Mouse (Mus musculus) kidney, embryonic 16.5 days (tissue): Measurements from ENCODE around the gene Hibadh. TPM values are rescaled to one million over a fixed set of nuclear protein-coding genes. Genes with fewer than 3 reads are reported as not detected.

ENCODE experiments used
- ATAC-seq: fragments of 200-750 bp; cut with Nextera tagmentation; 2 replicates; pipeline ENCODE4 v1.8.0; 2017; ENCODE audit warnings: moderate TSS enrichment; ENCODE audit not compliant: low FRiP score, low TSS enrichment
- H3K27ac ChIP-seq: fragments of 300-500 bp; sonication (generic); 2 replicates; pipeline ENCODE4 v1.5.1; 2014; ENCODE audit warnings: low read length
- H3K27me3 ChIP-seq: fragments of 300-500 bp; sonication (generic); 2 replicates; pipeline ENCODE4 v1.6.1; 2014; ENCODE audit warnings: low read length, control low read depth, mixed read lengths; ENCODE audit not compliant: insufficient read depth
- H3K36me3 ChIP-seq: fragments of 300-500 bp; sonication (generic); 2 replicates; pipeline ENCODE4 v1.6.1; 2014; ENCODE audit warnings: low read length, control low read depth, mixed read lengths; ENCODE audit not compliant: insufficient read depth
- H3K4me1 ChIP-seq: fragments of 300-500 bp; sonication (generic); 2 replicates; pipeline ENCODE4 v1.6.1; 2014; ENCODE audit warnings: low read length, control low read depth, mixed read lengths; ENCODE audit not compliant: insufficient read depth
- H3K4me2 ChIP-seq: fragments of 300-500 bp; sonication (generic); replicated peaks from 2 replicates; pipeline ENCODE4 v1.6.1; 2014; ENCODE audit warnings: low read depth, low read length
- H3K4me3 ChIP-seq: fragments of 300-500 bp; sonication (generic); 2 replicates; pipeline ENCODE4 v1.5.1; 2014; ENCODE audit warnings: mild to moderate bottlenecking, low read length
- H3K9ac ChIP-seq: fragments of 300-500 bp; sonication (generic); replicated peaks from 2 replicates; pipeline ENCODE4 v1.6.1; 2014; ENCODE audit warnings: low read length
- H3K9me3 ChIP-seq: fragments of 300-500 bp; sonication (generic); 2 replicates; pipeline ENCODE4 v1.6.1; 2016; ENCODE audit warnings: low read length, control low read depth
- WGBS: fragments of 180-500 bp; shearing (Covaris S2); extraction: QIAGEN DNeasy Blood & Tissue Kit; methylation state at CpG from one replicate; pipeline ENCODE4 v1.1.7; 2014; 5-methylcytosine and 5-hydroxymethylcytosine counted together
- polyA plus RNA-seq: library from polyadenylated mRNA; unstranded; fragments of >200 nt; fragmentation: Nextera tagmentation; extraction: Ambion mirVana; gene quantifications from 2 replicates; pipeline ENCODE4 v1.2.1, GENCODE M21; 2015

Hibadh gene
- polyA plus RNA-seq, 1 experiment from 2014 or later, result 171 TPM

DNA sequence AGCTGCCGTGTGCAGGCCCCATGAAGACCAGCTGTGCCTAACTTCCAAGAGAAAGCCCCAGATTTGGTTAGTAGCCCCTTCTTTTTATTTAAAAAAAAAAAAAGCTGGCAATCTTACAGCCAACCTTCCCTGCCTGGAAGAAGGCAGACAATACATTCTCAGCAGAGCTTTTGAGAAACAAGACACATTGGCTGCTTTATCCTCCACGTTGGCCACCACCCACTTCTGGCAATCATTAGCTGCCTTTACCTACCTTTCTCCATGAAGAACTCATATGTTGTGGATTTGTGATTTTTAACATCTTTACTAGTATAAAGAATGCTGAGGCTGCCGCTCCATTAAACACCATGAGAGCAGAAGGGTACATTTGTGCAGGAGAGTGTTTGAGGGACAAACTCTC, 131.4 kb downstream of the Hibadh start:
- Histone ChIP-seq H3K36me3 (no peaks in the 10 kb centered on the region), H3K4me1 (0 out of 2 replicates have a peak, but pooled peaks cover 5% of the 10 kb centered on the region), H3K9me3 (no peaks in the 10 kb centered on the region), H3K9ac (no peak overlapping the region), H3K27ac (no peak overlapping the region), H3K4me3 (no peak overlapping the region), H3K4me2 (no peak overlapping the region), H3K27me3 (no peaks in the 10 kb centered on the region)
- no peak for ATAC-seq
- WGBS, result 90% methylated on average over 3 of the region's 3 CpGs

DNA sequence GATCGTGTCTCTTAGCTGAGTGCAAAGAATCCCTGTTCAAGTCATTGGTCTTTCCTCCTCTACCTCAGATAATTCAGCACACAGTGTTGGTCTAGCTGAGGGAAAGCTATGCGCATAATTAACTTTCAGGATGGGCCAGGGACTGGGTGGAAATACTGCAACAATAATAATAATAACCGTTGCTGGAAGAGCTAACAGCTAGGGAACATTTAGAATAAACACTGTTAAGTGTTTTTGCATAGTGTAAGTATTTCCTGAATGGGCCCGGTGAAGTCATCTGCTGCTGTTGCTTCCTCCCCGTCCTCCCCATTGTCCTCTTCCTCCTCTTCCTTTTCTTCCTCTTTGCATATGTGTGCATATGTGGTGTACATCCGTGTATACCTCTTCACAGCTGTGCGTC, 132.2 kb downstream of the Hibadh start:
- WGBS, result 80% methylated on average over 7 of the region's 7 CpGs
- Histone ChIP-seq H3K4me1 (no peaks in the 10 kb centered on the region), H3K9ac (no peak overlapping the region), H3K27me3 (no peaks in the 10 kb centered on the region), H3K4me2 (no peak overlapping the region), H3K27ac (no peak overlapping the region), H3K4me3 (no peak overlapping the region), H3K9me3 (no peaks in the 10 kb centered on the region), H3K36me3 (no peaks in the 10 kb centered on the region)
- ATAC-seq, result no peak

DNA sequence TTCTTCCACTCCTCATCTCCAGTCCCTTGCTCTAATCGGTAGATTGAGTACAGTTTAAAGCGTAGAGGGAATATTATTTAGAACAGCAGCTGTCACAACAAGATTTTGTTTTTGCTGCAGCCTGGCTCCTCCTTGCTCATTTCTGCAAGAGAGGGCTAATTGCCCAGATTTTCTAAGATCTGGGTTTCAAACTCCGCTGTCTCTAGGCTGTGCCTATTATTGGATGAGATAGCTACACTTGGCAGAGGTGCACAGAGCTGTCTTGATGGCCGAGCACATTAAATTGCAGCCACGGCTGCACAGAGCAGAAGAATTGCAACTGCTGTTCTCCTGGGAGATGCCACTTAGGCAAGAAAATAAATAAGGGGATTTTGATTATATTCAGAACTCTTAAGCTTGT, 133.0 kb downstream of the Hibadh start:
- Histone ChIP-seq H3K36me3 (no peaks in the 10 kb centered on the region), H3K4me3 (no peak overlapping the region), H3K9ac (no peak overlapping the region), H3K4me2 (no peak overlapping the region), H3K9me3 (no peaks in the 10 kb centered on the region), H3K27ac (no peak overlapping the region), H3K27me3 (no peaks in the 10 kb centered on the region), H3K4me1 (no peaks in the 10 kb centered on the region)
- WGBS, result 66% methylated on average over 5 of the region's 5 CpGs
- ATAC-seq, result no peak

- WGBS, result 89% methylated on average over 9 of the region's 9 CpGs
- Histone ChIP-seq H3K4me2 (no peak overlapping the region), H3K4me1 (no peaks in the 10 kb centered on the region), H3K27me3 (no peaks in the 10 kb centered on the region), H3K4me3 (no peak overlapping the region), H3K9ac (no peak overlapping the region), H3K27ac (no peak overlapping the region), H3K36me3 (no peaks in the 10 kb centered on the region), H3K9me3 (no peaks in the 10 kb centered on the region)
- ATAC-seq, result no peak
Measured at GRCm38 (mm10) chr6:52505777-52506755, 134.1 kb downstream of the Hibadh start.

DNA sequence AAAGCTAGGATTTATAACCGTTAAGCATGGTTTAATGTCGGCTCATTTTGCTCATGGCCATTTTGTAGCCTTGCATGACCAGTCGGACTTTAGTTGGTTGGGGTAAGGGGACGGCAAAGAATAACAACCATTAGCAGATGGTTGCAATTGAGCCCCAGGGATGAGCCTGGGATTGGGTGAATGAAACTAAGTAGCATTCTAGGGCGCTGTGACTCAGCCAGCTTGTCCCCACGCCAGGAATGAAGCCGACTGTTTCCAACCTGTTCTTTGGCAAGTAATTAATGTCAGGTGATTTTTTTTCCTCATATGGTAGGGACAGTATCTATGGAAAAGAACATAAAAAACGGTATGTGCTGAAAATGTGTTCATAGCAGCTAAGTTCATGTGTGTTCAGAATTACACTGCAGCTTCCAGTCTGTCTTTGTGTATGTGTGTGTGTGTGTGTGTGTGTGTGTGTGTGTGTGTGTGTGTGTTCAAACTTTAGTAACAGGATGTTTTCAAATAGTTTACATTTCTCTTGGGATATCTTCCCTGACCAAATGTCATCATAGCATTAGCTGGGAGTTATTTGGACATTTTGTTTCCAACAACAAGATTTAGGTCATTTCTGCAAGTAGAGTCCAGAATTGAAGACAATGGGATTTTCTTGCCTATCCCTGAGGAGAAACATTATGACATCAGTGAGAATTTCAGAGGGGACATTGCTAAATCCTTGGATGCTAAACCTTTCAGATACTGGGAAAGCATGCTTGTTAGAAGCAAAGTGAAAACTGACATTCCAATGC, 135.3 kb downstream of the Hibadh start:
- Histone ChIP-seq H3K9ac (no peak overlapping the region), H3K27ac (no peak overlapping the region), H3K4me2 (no peak overlapping the region), H3K4me3 (no peak overlapping the region), H3K27me3 (no peaks in the 10 kb centered on the region), H3K4me1 (no peaks in the 10 kb centered on the region), H3K9me3 (no peaks in the 10 kb centered on the region), H3K36me3 (no peaks in the 10 kb centered on the region)
- WGBS, result 63% methylated on average over 8 of the region's 8 CpGs
- no peak for ATAC-seq

DNA sequence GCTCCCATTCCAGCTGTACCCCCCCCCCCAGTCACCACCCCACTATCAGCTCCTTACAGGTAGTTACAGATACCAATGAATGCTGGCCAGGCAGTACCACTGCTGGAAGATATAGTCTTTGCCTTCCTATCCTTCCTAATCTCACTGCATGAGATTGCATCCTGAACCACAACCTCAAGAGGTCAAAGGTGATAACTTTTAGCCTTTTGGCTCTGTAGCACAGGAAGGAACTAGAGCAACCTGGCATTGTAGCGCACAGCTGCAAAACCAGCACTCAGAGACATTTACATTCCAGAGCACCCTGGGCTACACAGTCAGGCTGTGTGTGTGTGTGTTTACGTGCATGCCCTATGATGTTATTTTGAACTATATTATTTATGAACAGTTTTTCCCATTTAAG, 137.2 kb downstream of the Hibadh start:
- H3K27me3 ChIP-seq, result no peaks in the 10 kb centered on the region
- H3K4me2 ChIP-seq, result no peak overlapping the region
- no peak for ATAC-seq
- no peaks in the 10 kb centered on the region for H3K4me1 ChIP-seq
- WGBS, result 78% methylated on average over 2 of the region's 2 CpGs
- H3K9me3 ChIP-seq, result no peaks in the 10 kb centered on the region
- no peak overlapping the region for H3K9ac ChIP-seq
- no peak overlapping the region for H3K27ac ChIP-seq
- H3K4me3 ChIP-seq, result no peak overlapping the region
- no peaks in the 10 kb centered on the region for H3K36me3 ChIP-seq

DNA sequence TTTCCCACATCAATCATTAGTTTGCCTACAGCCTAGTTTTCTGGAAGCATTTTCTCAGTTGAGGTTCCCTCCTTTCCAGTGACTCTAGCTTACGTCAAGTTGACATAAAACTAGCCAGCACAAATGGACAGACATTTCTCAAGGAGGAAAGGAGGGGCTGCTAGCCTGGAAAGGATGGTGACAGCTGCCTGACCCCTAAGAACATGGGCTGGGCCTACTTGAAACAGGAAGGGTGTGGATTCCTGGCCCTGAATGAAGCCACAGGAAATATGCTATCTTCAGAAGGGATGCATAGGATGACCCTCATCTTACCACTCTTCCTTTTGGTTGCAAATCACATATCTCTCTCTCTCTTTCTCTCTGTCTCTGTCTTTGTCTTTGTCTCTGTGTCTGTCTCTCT, 138.7 kb downstream of the Hibadh start:
- 61% methylated on average over 1 of the region's 1 CpGs for WGBS
- H3K27ac ChIP-seq, result no peak overlapping the region
- no peak for ATAC-seq
- H3K36me3 ChIP-seq, result no peaks in the 10 kb centered on the region
- H3K4me3 ChIP-seq, result no peak overlapping the region
- no peak overlapping the region for H3K4me2 ChIP-seq
- H3K27me3 ChIP-seq, result no peaks in the 10 kb centered on the region
- no peaks in the 10 kb centered on the region for H3K9me3 ChIP-seq
- H3K4me1 ChIP-seq, result no peaks in the 10 kb centered on the region
- no peak overlapping the region for H3K9ac ChIP-seq

Other genes starting within 250 kb of the Hibadh start
- 134 and 135 TPM in 2 replicates for gene Tax1bp1, start 73.3 kb upstream of the Hibadh start, polyA plus RNA-seq